Mouse (Mus musculus): Measurements from ENCODE around the gene Msi1. TPM values are rescaled to one million over a fixed set of nuclear protein-coding genes. Genes with fewer than 3 reads are reported as not detected.

The Msi1 gene
- polyA plus RNA-seq, 1 experiment from 2014 or later, result 138 TPM

- no peak overlapping the region for H3K4me3 ChIP-seq (ENCODE audit: low read depth, low read length)
- H3K9me3 ChIP-seq (ENCODE audit: control insufficient read depth, low read length), result no peaks in the 10 kb centered on the region
- ATAC-seq (ENCODE audit: insufficient read depth, low FRiP score, low TSS enrichment), result no peak
- no peak overlapping the region for H3K9ac ChIP-seq (ENCODE audit: low read length)
- peaks cover 10% of the 10 kb centered on the region for H3K4me1 ChIP-seq (ENCODE audit: control insufficient read depth, insufficient read depth, low read length)
- H3K27ac ChIP-seq (ENCODE audit: low read depth, low read length), result no peak overlapping the region
- no peaks in the 10 kb centered on the region for H3K36me3 ChIP-seq (ENCODE audit: control insufficient read depth, insufficient read depth, low read length)
- no peaks in the 10 kb centered on the region for H3K27me3 ChIP-seq (ENCODE audit: control insufficient read depth, insufficient read depth, low read length)
- DNase-seq (ENCODE audit: low spot score), result no peak
- H3K4me2 ChIP-seq (ENCODE audit: low read depth), result no peak overlapping the region
- 79% methylated on average over 9 of the region's 9 CpGs for WGBS
These were observed 58.7 kb downstream of the Msi1 start for GRCm38 (mm10) chr5:115487942-115488580.

- ATAC-seq (ENCODE audit: insufficient read depth, low FRiP score, low TSS enrichment) (peak; percentile 73), DNase-seq (ENCODE audit: low spot score) (peak; percentile 83)
- H3K4me1 ChIP-seq (ENCODE audit: control insufficient read depth, insufficient read depth, low read length), result peaks cover 8% of the 10 kb centered on the region
- H3K27me3 ChIP-seq (ENCODE audit: control insufficient read depth, insufficient read depth, low read length), result no peaks in the 10 kb centered on the region
- H3K4me3 ChIP-seq (ENCODE audit: low read depth, low read length), result peak overlapping the region; percentile 26
- WGBS, result under 1% methylated on average over 39 of the region's 39 CpGs
- H3K36me3 ChIP-seq (ENCODE audit: control insufficient read depth, insufficient read depth, low read length), result no peaks in the 10 kb centered on the region
- H3K9me3 ChIP-seq (ENCODE audit: control insufficient read depth, low read length), result no peaks in the 10 kb centered on the region
- peak overlapping the region; percentile 100 for H3K27ac ChIP-seq (ENCODE audit: low read depth, low read length)
- H3K9ac ChIP-seq (ENCODE audit: low read length), result peak overlapping the region; percentile 62
- peak overlapping the region; percentile 64 for H3K4me2 ChIP-seq (ENCODE audit: low read depth)
These were observed 59.7 kb downstream of the Msi1 start for GRCm38 (mm10) chr5:115488841-115489698.

GRCm38 (mm10) chr5:115489699-115490637 is 60.6 kb downstream of the Msi1 start:
- peak overlapping the region; percentile 84 for H3K9ac ChIP-seq (ENCODE audit: low read length)
- H3K4me2 ChIP-seq (ENCODE audit: low read depth), result peak overlapping the region; percentile 64
- under 1% methylated on average over 50 of the region's 50 CpGs for WGBS
- H3K27ac ChIP-seq (ENCODE audit: low read depth, low read length), result peak overlapping the region; percentile 100
- H3K4me3 ChIP-seq (ENCODE audit: low read depth, low read length), result peak overlapping the region; percentile 26
- H3K27me3 ChIP-seq (ENCODE audit: control insufficient read depth, insufficient read depth, low read length), result no peaks in the 10 kb centered on the region
- H3K9me3 ChIP-seq (ENCODE audit: control insufficient read depth, low read length), result no peaks in the 10 kb centered on the region
- H3K36me3 ChIP-seq (ENCODE audit: control insufficient read depth, insufficient read depth, low read length), result no peaks in the 10 kb centered on the region
- DNase-seq (ENCODE audit: low spot score) (peak; percentile 92), ATAC-seq (ENCODE audit: insufficient read depth, low FRiP score, low TSS enrichment) (peak; percentile 79)
- H3K4me1 ChIP-seq (ENCODE audit: control insufficient read depth, insufficient read depth, low read length), result peaks cover 8% of the 10 kb centered on the region

- no peak overlapping the region for H3K27ac ChIP-seq (ENCODE audit: low read depth, low read length)
- no peak for ATAC-seq (ENCODE audit: insufficient read depth, low FRiP score, low TSS enrichment)
- WGBS, result 14% methylated on average over 8 of the region's 8 CpGs
- H3K36me3 ChIP-seq (ENCODE audit: control insufficient read depth, insufficient read depth, low read length), result no peaks in the 10 kb centered on the region
- no peaks in the 10 kb centered on the region for H3K27me3 ChIP-seq (ENCODE audit: control insufficient read depth, insufficient read depth, low read length)
- peaks cover 8% of the 10 kb centered on the region for H3K4me1 ChIP-seq (ENCODE audit: control insufficient read depth, insufficient read depth, low read length)
- no peak overlapping the region for H3K4me3 ChIP-seq (ENCODE audit: low read depth, low read length)
- H3K4me2 ChIP-seq (ENCODE audit: low read depth), result no peak overlapping the region
- no peak overlapping the region for H3K9ac ChIP-seq (ENCODE audit: low read length)
- H3K9me3 ChIP-seq (ENCODE audit: control insufficient read depth, low read length), result no peaks in the 10 kb centered on the region
- peak; percentile 31 for DNase-seq (ENCODE audit: low spot score)
These were observed 61.2 kb downstream of the Msi1 start for GRCm38 (mm10) chr5:115490638-115491000.

- ATAC-seq (ENCODE audit: insufficient read depth, low FRiP score, low TSS enrichment), result no peak
- DNase-seq (ENCODE audit: low spot score), result no peak
- Histone ChIP-seq H3K9ac (ENCODE audit: low read length) (no peak overlapping the region), H3K9me3 (ENCODE audit: control insufficient read depth, low read length) (no peaks in the 10 kb centered on the region), H3K36me3 (ENCODE audit: control insufficient read depth, insufficient read depth, low read length) (no peaks in the 10 kb centered on the region), H3K4me2 (ENCODE audit: low read depth) (no peak overlapping the region), H3K27me3 (ENCODE audit: control insufficient read depth, insufficient read depth, low read length) (no peaks in the 10 kb centered on the region), H3K4me3 (ENCODE audit: low read depth, low read length) (no peak overlapping the region), H3K4me1 (ENCODE audit: control insufficient read depth, insufficient read depth, low read length) (peaks cover 8% of the 10 kb centered on the region), H3K27ac (ENCODE audit: low read depth, low read length) (no peak overlapping the region)
- 36% methylated on average over 5 of the region's 5 CpGs for WGBS
These were observed 61.7 kb downstream of the Msi1 start for GRCm38 (mm10) chr5:115491076-115491475.

- Histone ChIP-seq H3K4me2 (ENCODE audit: low read depth) (peak overlapping the region; percentile 36), H3K27ac (ENCODE audit: low read depth, low read length) (no peak overlapping the region), H3K4me1 (ENCODE audit: control insufficient read depth, insufficient read depth, low read length) (peaks cover 8% of the 10 kb centered on the region), H3K27me3 (ENCODE audit: control insufficient read depth, insufficient read depth, low read length) (no peaks in the 10 kb centered on the region), H3K9me3 (ENCODE audit: control insufficient read depth, low read length) (no peaks in the 10 kb centered on the region), H3K4me3 (ENCODE audit: low read depth, low read length) (no peak overlapping the region), H3K9ac (ENCODE audit: low read length) (peak overlapping the region; percentile 22; the same call in 1 of the 2 replicates), H3K36me3 (ENCODE audit: control insufficient read depth, insufficient read depth, low read length) (no peaks in the 10 kb centered on the region)
- no peak for ATAC-seq (ENCODE audit: insufficient read depth, low FRiP score, low TSS enrichment)
- peak; percentile 52 for DNase-seq (ENCODE audit: low spot score)
- 5% methylated on average over 28 of the region's 28 CpGs for WGBS
These were observed 62.4 kb downstream of the Msi1 start for GRCm38 (mm10) chr5:115491771-115492322.

GRCm38 (mm10) chr5:115492711-115493335 is 63.4 kb downstream of the Msi1 start:
- no peak overlapping the region for H3K4me3 ChIP-seq (ENCODE audit: low read depth, low read length)
- no peak overlapping the region for H3K9ac ChIP-seq (ENCODE audit: low read length)
- H3K36me3 ChIP-seq (ENCODE audit: control insufficient read depth, insufficient read depth, low read length), result no peaks in the 10 kb centered on the region
- H3K27ac ChIP-seq (ENCODE audit: low read depth, low read length), result no peak overlapping the region
- ATAC-seq (ENCODE audit: insufficient read depth, low FRiP score, low TSS enrichment) (no peak), DNase-seq (ENCODE audit: low spot score) (no peak)
- H3K27me3 ChIP-seq (ENCODE audit: control insufficient read depth, insufficient read depth, low read length), result no peaks in the 10 kb centered on the region
- no peaks in the 10 kb centered on the region for H3K9me3 ChIP-seq (ENCODE audit: control insufficient read depth, low read length)
- peaks cover 8% of the 10 kb centered on the region for H3K4me1 ChIP-seq (ENCODE audit: control insufficient read depth, insufficient read depth, low read length)
- 79% methylated on average over 6 of the region's 6 CpGs for WGBS
- no peak overlapping the region for H3K4me2 ChIP-seq (ENCODE audit: low read depth)

GRCm38 (mm10) chr5:115493441-115493840 is 64.0 kb downstream of the Msi1 start:
- Histone ChIP-seq H3K4me1 (ENCODE audit: control insufficient read depth, insufficient read depth, low read length) (peaks cover 8% of the 10 kb centered on the region), H3K27ac (ENCODE audit: low read depth, low read length) (no peak overlapping the region), H3K9ac (ENCODE audit: low read length) (no peak overlapping the region), H3K36me3 (ENCODE audit: control insufficient read depth, insufficient read depth, low read length) (no peaks in the 10 kb centered on the region), H3K9me3 (ENCODE audit: control insufficient read depth, low read length) (no peaks in the 10 kb centered on the region), H3K4me3 (ENCODE audit: low read depth, low read length) (no peak overlapping the region), H3K4me2 (ENCODE audit: low read depth) (no peak overlapping the region), H3K27me3 (ENCODE audit: control insufficient read depth, insufficient read depth, low read length) (no peaks in the 10 kb centered on the region)
- ATAC-seq (ENCODE audit: insufficient read depth, low FRiP score, low TSS enrichment) (no peak), DNase-seq (ENCODE audit: low spot score) (no peak)
- WGBS, result 68% methylated on average over 5 of the region's 5 CpGs
